In genomic region chr2:138337886-138338494, GRCm38 (mm10) we compare ENCODE assay signal across 10 mouse cellular contexts.
"Had no signal": no experiment of that assay in that cellular context is flagged by ENCODE, and none has a peak within 500 bp of the region (broad histone marks: within the 10 kb centered on the region; RNA-seq: fewer than 3 reads in every experiment).

No protein-coding gene starts in this region.

- H3K9ac ChIP-seq: limb, embryonic 12.5 days; liver, embryonic 13.5 days; neural tube, embryonic 12.5 days had no signal

- H3K4me1 ChIP-seq: liver, embryonic 13.5 days; neural tube, embryonic 12.5 days had no signal

- H3K4me3 ChIP-seq: limb, embryonic 12.5 days; liver, embryonic 13.5 days; neural tube, embryonic 12.5 days had no signal

- H3K27ac ChIP-seq: kidney, postnatal 0 days; limb, embryonic 12.5 days; liver, embryonic 13.5 days; neural tube, embryonic 12.5 days; stomach, postnatal 0 days had no signal

- DNase-seq: kidney, adult 8-10 months; kidney, postnatal 36 days; layer of hippocampus, adult 9-11 months; liver; liver, embryonic 13.5 days; lung, adult 18-20 months had no signal

- H3K9me3 ChIP-seq: limb, embryonic 12.5 days; liver, embryonic 13.5 days; neural tube, embryonic 12.5 days had no signal

- H3K27me3 ChIP-seq: limb, embryonic 12.5 days; liver, embryonic 13.5 days; neural tube, embryonic 12.5 days had no signal

- H3K4me2 ChIP-seq: limb, embryonic 12.5 days; liver, embryonic 13.5 days; neural tube, embryonic 12.5 days had no signal

- H3K36me3 ChIP-seq: limb, embryonic 12.5 days; liver, embryonic 13.5 days; neural tube, embryonic 12.5 days had no signal
